Mouse (Mus musculus) MEL (cell line): ENCODE results near the gene Gm11985. TPM values are rescaled to one million over a fixed set of nuclear protein-coding genes. Genes with fewer than 3 reads are reported as not detected.

Experiments used
- DNase-seq: peaks from one replicate; pipeline ENCODE4 v3.0.0; 2011; ENCODE audit warnings: low read depth, low spot score
- H3K27ac ChIP-seq: 2 replicates; pipeline ENCODE4 v1.5.1; 2012; ENCODE audit warnings: low read depth, mild to moderate bottlenecking, control low read depth, low read length, moderate library complexity; ENCODE audit not compliant: control insufficient read depth
- H3K27me3 ChIP-seq, 2 experiments: fragments of 150-350 bp in 1 of 2; sonication (generic) in 1 of 2; 2 replicates each; pipeline ENCODE4 v1.6.1; 2012; ENCODE audit warnings: low read length in 2 of 2, mild to moderate bottlenecking in 2 of 2, improper control_type of control experiment in 1 of 2, moderate library complexity in 1 of 2; ENCODE audit not compliant: insufficient read depth in 2 of 2, control insufficient read depth in 1 of 2
- H3K36me3 ChIP-seq, 2 experiments: 2 replicates each; pipeline ENCODE4 v1.6.1; 2012 to 2014; ENCODE audit warnings: low read length in 2 of 2, improper control_type of control experiment in 1 of 2, inconsistent platforms in 1 of 2, mild to moderate bottlenecking in 1 of 2; ENCODE audit not compliant: insufficient read depth in 2 of 2, control insufficient read depth in 1 of 2
- H3K4me1 ChIP-seq, 2 experiments: fragments of 150-350 bp in 1 of 2; sonication (generic) in 1 of 2; 2 replicates each; pipeline ENCODE4 v1.6.1; 2012; ENCODE audit warnings: low read length in 2 of 2, improper control_type of control experiment in 1 of 2, mild to moderate bottlenecking in 1 of 2; ENCODE audit not compliant: insufficient read depth in 2 of 2, control insufficient read depth in 1 of 2
- H3K4me3 ChIP-seq, 2 experiments: fragments of 150-350 bp in 1 of 2; sonication (generic) in 1 of 2; 2 replicates each; pipeline ENCODE4 v1.5.1; 2012; ENCODE audit warnings: low read depth in 2 of 2, low read length in 2 of 2, mild to moderate bottlenecking in 2 of 2, moderate library complexity in 2 of 2, control low read depth in 1 of 2, improper control_type of control experiment in 1 of 2; ENCODE audit not compliant: control insufficient read depth in 1 of 2, insufficient read depth in 1 of 2
- H3K79me2 ChIP-seq: 2 replicates; pipeline ENCODE4 v1.6.1; 2012; ENCODE audit warnings: mild to moderate bottlenecking, low read length, moderate library complexity; ENCODE audit not compliant: control insufficient read depth, poor library complexity, insufficient read depth
- H3K9ac ChIP-seq: 2 replicates; pipeline ENCODE4 v1.6.1; 2012; ENCODE audit warnings: low read depth, mild to moderate bottlenecking, control low read depth, low read length, moderate library complexity; ENCODE audit not compliant: control insufficient read depth, poor library complexity, severe bottlenecking
- H3K9me3 ChIP-seq: fragments of 150-350 bp; sonication (generic); replicated peaks from 2 replicates; pipeline ENCODE4 v1.6.1; 2012; ENCODE audit warnings: mild to moderate bottlenecking, low read length, improper control_type of control experiment, moderate library complexity; ENCODE audit not compliant: insufficient read depth
- BHLHE40 ChIP-seq: IDR thresholded peaks from 2 replicates; pipeline ENCODE4 v1.6.1; 2012; ENCODE audit warnings: low read depth, mild to moderate bottlenecking, inconsistent platforms, low read length, improper control_type of control experiment, borderline replicate concordance
- CHD1 ChIP-seq: IDR thresholded peaks from 2 replicates; pipeline ENCODE4 v1.6.1; 2012; ENCODE audit warnings: low read depth, mild to moderate bottlenecking, inconsistent platforms, low read length, improper control_type of control experiment
- CHD2 ChIP-seq: IDR thresholded peaks from 2 replicates; pipeline ENCODE4 v1.6.1; 2011; ENCODE audit warnings: low read length, improper control_type of control experiment
- CTCF ChIP-seq, 3 experiments: IDR thresholded peaks in 2 of 3; conservative IDR thresholded peaks in 1 of 3; 2 replicates each; pipeline ENCODE4 v1.5.1; 2011 to 2012; ENCODE audit warnings: low read length in 3 of 3, low read depth in 2 of 3, mild to moderate bottlenecking in 2 of 3, improper control_type of control experiment in 1 of 3, inconsistent platforms in 1 of 3, mixed read lengths in 1 of 3, moderate library complexity in 1 of 3; ENCODE audit not compliant: control insufficient read depth in 1 of 3, insufficient read depth in 1 of 3, poor library complexity in 1 of 3, severe bottlenecking in 1 of 3
- E2F4 ChIP-seq: IDR thresholded peaks from 2 replicates; pipeline ENCODE4 v1.6.1; 2011; ENCODE audit warnings: low read depth, low read length, improper control_type of control experiment, borderline replicate concordance
- ELF1 ChIP-seq: IDR thresholded peaks from 2 replicates; pipeline ENCODE4 v1.6.1; 2014; ENCODE audit warnings: low read depth, mild to moderate bottlenecking, inconsistent platforms, low read length, improper control_type of control experiment, moderate library complexity
- EP300 ChIP-seq, 2 experiments: IDR thresholded peaks; 2 replicates each; pipeline ENCODE4 v1.6.1; 2011; ENCODE audit warnings: improper control_type of control experiment in 2 of 2, low read length in 2 of 2, low read depth in 1 of 2, mild to moderate bottlenecking in 1 of 2
- HCFC1 ChIP-seq: IDR thresholded peaks from 2 replicates; pipeline ENCODE4 v1.6.1; 2012; ENCODE audit warnings: low read depth, mild to moderate bottlenecking, inconsistent platforms, low read length, improper control_type of control experiment, moderate library complexity
- JUND ChIP-seq: IDR thresholded peaks from 2 replicates; pipeline ENCODE4 v1.6.1; 2011; ENCODE audit warnings: low read depth, mild to moderate bottlenecking, improper control_type of control experiment, low read length
- MAZ ChIP-seq: IDR thresholded peaks from 2 replicates; pipeline ENCODE4 v1.6.1; 2012; ENCODE audit warnings: low read depth, mild to moderate bottlenecking, inconsistent platforms, low read length, improper control_type of control experiment
- MEF2A ChIP-seq: IDR thresholded peaks from 2 replicates; pipeline ENCODE4 v1.6.1; 2014; ENCODE audit warnings: low read depth, mild to moderate bottlenecking, inconsistent platforms, low read length, improper control_type of control experiment; ENCODE audit not compliant: poor library complexity, insufficient replicate concordance, severe bottlenecking; ENCODE audit errors: extremely low read depth
- MXI1 ChIP-seq: IDR thresholded peaks from 2 replicates; pipeline ENCODE4 v1.6.1; 2011; ENCODE audit warnings: mild to moderate bottlenecking, low read depth, low read length, improper control_type of control experiment
- POLR2A ChIP-seq, 2 experiments: IDR thresholded peaks; 2 replicates each; pipeline ENCODE4 v1.6.1; 2011 to 2012; ENCODE audit warnings: low read length in 2 of 2, mild to moderate bottlenecking in 2 of 2, control low read depth in 1 of 2, improper control_type of control experiment in 1 of 2, low read depth in 1 of 2, moderate library complexity in 1 of 2; ENCODE audit not compliant: control insufficient read depth in 1 of 2, insufficient read depth in 1 of 2, poor library complexity in 1 of 2
- POLR2AphosphoS2 ChIP-seq: IDR thresholded peaks from 2 replicates; pipeline ENCODE4 v1.6.1; 2011; ENCODE audit warnings: low read length, improper control_type of control experiment
- POLR2AphosphoS5 ChIP-seq: IDR thresholded peaks from 2 replicates; pipeline ENCODE4 v1.6.1; 2012; ENCODE audit warnings: low read depth, borderline replicate concordance, mild to moderate bottlenecking, inconsistent platforms, low read length, moderate library complexity, mixed read lengths
- RAD21 ChIP-seq: IDR thresholded peaks from 2 replicates; pipeline ENCODE4 v1.6.1; 2011; ENCODE audit warnings: mild to moderate bottlenecking, low read depth, low read length, improper control_type of control experiment
- RCOR1 ChIP-seq: IDR thresholded peaks from 2 replicates; pipeline ENCODE4 v1.6.1; 2012; ENCODE audit warnings: low read depth, mild to moderate bottlenecking, inconsistent platforms, low read length, improper control_type of control experiment
- TAL1 ChIP-seq: IDR thresholded peaks from 2 replicates; pipeline ENCODE4 v1.6.1; 2012; ENCODE audit warnings: mild to moderate bottlenecking, inconsistent platforms, low read length, moderate library complexity, mixed read lengths
- UBTF ChIP-seq: IDR thresholded peaks from 2 replicates; pipeline ENCODE4 v1.6.1; 2012; ENCODE audit warnings: low read depth, mild to moderate bottlenecking, inconsistent platforms, low read length, improper control_type of control experiment, moderate library complexity, borderline replicate concordance; ENCODE audit not compliant: insufficient read depth
- USF1 ChIP-seq: IDR thresholded peaks from 2 replicates; pipeline ENCODE4 v1.6.1; 2014; ENCODE audit warnings: low read depth, mild to moderate bottlenecking, inconsistent platforms, low read length, improper control_type of control experiment, moderate library complexity
- ZKSCAN1 ChIP-seq: IDR thresholded peaks from 2 replicates; pipeline ENCODE4 v1.6.1; 2012; ENCODE audit warnings: low read depth, mild to moderate bottlenecking, inconsistent platforms, low read length, improper control_type of control experiment, moderate library complexity
- ZMIZ1 ChIP-seq: IDR thresholded peaks from 2 replicates; pipeline ENCODE4 v1.6.1; 2012; ENCODE audit warnings: low read depth, mild to moderate bottlenecking, inconsistent platforms, low read length, improper control_type of control experiment, moderate library complexity
- polyA plus RNA-seq, 2 experiments: library from polyadenylated mRNA; stranded (reverse) in 1 of 2; unstranded in 1 of 2; fragments of >175 nt in 1 of 2; fragments of >200 nt in 1 of 2; gene quantifications; 2 replicates each; pipeline versions ENCODE4 v1.2.1 to v1.2.4; 2012; ENCODE audit warnings: low replicate concordance in 2 of 2, low read depth in 1 of 2; ENCODE audit not compliant: insufficient read length in 2 of 2, insufficient read depth in 1 of 2, missing spikeins in 1 of 2
- total RNA-seq: library from RNA; depleted of rRNA; stranded (reverse); fragments of 300-350 nt; gene quantifications from 2 replicates; pipeline ENCODE4 v1.2.3, GENCODE M21; 2012

The Gm11985 gene
- total and polyA plus RNA-seq, 3 experiments, result not detected

GRCm38 (mm10) chr11:7158196-7158595, 30.2 kb downstream of the Gm11985 start:
- no peak overlapping the region for H3K9ac ChIP-seq
- no peaks in the 10 kb centered on the region for H3K27me3 ChIP-seq
- TF ChIP-seq CHD2, result no peak
- TF ChIP-seq MAZ, result no peak
- TF ChIP-seq ZMIZ1, result no peak
- TF ChIP-seq RCOR1, result no peak
- no peak for TF ChIP-seq UBTF
- TF ChIP-seq USF1, result no peak
- no peak for TF ChIP-seq BHLHE40
- TF ChIP-seq HCFC1, result no peak
- TF ChIP-seq CTCF (IDR thresholded peaks at IDR 0.05 in 2 of 3, conservative IDR thresholded peaks at IDR 0.05 in 1 of 3; ENCODE audit: control insufficient read depth in 1 of 3, insufficient read depth in 1 of 3, low read depth in 2 of 3, low read length in 3 of 3, poor library complexity in 1 of 3, severe bottlenecking in 1 of 3), result no peak
- no peak for TF ChIP-seq MEF2A
- no peak for TF ChIP-seq ELF1
- TF ChIP-seq JUND, result no peak
- TF ChIP-seq POLR2AphosphoS5, result no peak
- no peak for TF ChIP-seq CHD1
- no peak for TF ChIP-seq POLR2A (IDR thresholded peaks at IDR 0.05; ENCODE audit: control insufficient read depth in 1 of 2, insufficient read depth in 1 of 2, low read depth in 1 of 2, low read length in 2 of 2, poor library complexity in 1 of 2)
- no peak for TF ChIP-seq ZKSCAN1
- TF ChIP-seq EP300 (IDR thresholded peaks at IDR 0.05; ENCODE audit: low read depth in 1 of 2, low read length in 2 of 2), result no peak
- no peak for TF ChIP-seq TAL1
- TF ChIP-seq E2F4, result no peak

GRCm38 (mm10) chr11:7156427-7156826, 31.9 kb downstream of the Gm11985 start:
- H3K27ac ChIP-seq, result no peak overlapping the region
- no peaks in the 10 kb centered on the region for H3K36me3 ChIP-seq
- H3K4me3 ChIP-seq, result no peak overlapping the region
- H3K9me3 ChIP-seq, result no peaks in the 10 kb centered on the region
- H3K9ac ChIP-seq, result no peak overlapping the region
- H3K4me1 ChIP-seq, result no peaks in the 10 kb centered on the region
- no peaks in the 10 kb centered on the region for H3K79me2 ChIP-seq
- no peak for TF ChIP-seq RCOR1
- TF ChIP-seq E2F4, result no peak
- TF ChIP-seq RAD21, result no peak
- TF ChIP-seq MXI1, result no peak
- no peak for TF ChIP-seq POLR2AphosphoS2
- TF ChIP-seq CTCF (IDR thresholded peaks at IDR 0.05 in 2 of 3, conservative IDR thresholded peaks at IDR 0.05 in 1 of 3; ENCODE audit: control insufficient read depth in 1 of 3, insufficient read depth in 1 of 3, low read depth in 2 of 3, low read length in 3 of 3, poor library complexity in 1 of 3, severe bottlenecking in 1 of 3), result no peak
- no peak for TF ChIP-seq MAZ
- no peak for DNase-seq
- no peaks in the 10 kb centered on the region for H3K27me3 ChIP-seq

More at GRCm38 (mm10) chr11:7158196-7158595, 30.2 kb downstream of the Gm11985 start:
- Histone ChIP-seq H3K79me2 (no peaks in the 10 kb centered on the region), H3K27ac (no peak overlapping the region), H3K4me1 (no peaks in the 10 kb centered on the region), H3K4me3 (no peak overlapping the region), H3K36me3 (no peaks in the 10 kb centered on the region), H3K9me3 (no peaks in the 10 kb centered on the region)
- DNase-seq, result no peak
